Comparison of ENCODE assay signal across 15 mouse cellular contexts in the genomic region with DNA sequence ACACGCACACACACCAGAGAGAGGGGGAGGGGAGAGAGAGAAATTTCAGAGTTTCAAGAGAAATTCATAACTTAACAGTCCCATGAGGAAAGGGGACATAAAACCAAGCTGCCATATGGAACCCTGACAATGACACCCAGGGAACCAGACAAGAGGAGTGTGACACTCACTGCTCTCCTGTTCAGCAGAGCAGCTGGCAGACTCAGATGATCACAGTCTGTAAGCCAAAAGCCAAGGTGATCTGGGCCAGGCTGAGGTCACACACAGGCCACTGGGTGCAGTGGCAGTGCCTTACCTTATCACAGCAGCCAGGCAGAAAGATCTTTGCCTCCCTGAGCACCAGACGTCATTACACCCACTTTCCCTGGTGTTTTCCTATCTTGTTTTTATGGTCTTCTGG.
DNase-seq lines count a peak whose midpoint lies in the region; ATAC-seq lines count a peak whose summit lies in the region.
"Had no signal": no experiment of that assay in that cellular context is flagged by ENCODE, and none has a peak within 500 bp of the region (broad histone marks: within the 10 kb centered on the region; RNA-seq: fewer than 3 reads in every experiment).

No protein-coding gene starts in this region.

- no peak overlapping the region for H3K27ac ChIP-seq in intestine, embryonic 15.5 days
- H3K27ac ChIP-seq: embryonic facial prominence, embryonic 10.5 days; forebrain, embryonic 10.5 days; limb, embryonic 13.5 days; midbrain, embryonic 10.5 days had no signal

- no peaks in the 10 kb centered on the region for H3K9me3 ChIP-seq in intestine, embryonic 15.5 days
- H3K9me3 ChIP-seq: embryonic facial prominence, embryonic 10.5 days; forebrain, embryonic 10.5 days; limb, embryonic 13.5 days; midbrain, embryonic 10.5 days had no signal

- no peak overlapping the region for H3K9ac ChIP-seq in intestine, embryonic 15.5 days
- H3K9ac ChIP-seq: limb, embryonic 13.5 days had no signal

- H3K4me1 ChIP-seq in intestine, embryonic 15.5 days (replicated peaks): peaks cover 13% of the 10 kb centered on the region
- H3K4me1 ChIP-seq: embryonic facial prominence, embryonic 10.5 days; forebrain, embryonic 10.5 days; midbrain, embryonic 10.5 days had no signal

- no peak overlapping the region for H3K4me2 ChIP-seq in intestine, embryonic 15.5 days (replicated peaks)
- H3K4me2 ChIP-seq: limb, embryonic 13.5 days had no signal

- no peaks in the 10 kb centered on the region for H3K36me3 ChIP-seq in intestine, embryonic 15.5 days
- H3K36me3 ChIP-seq: embryonic facial prominence, embryonic 10.5 days; forebrain, embryonic 10.5 days; limb, embryonic 13.5 days; midbrain, embryonic 10.5 days had no signal

- ATAC-seq in intestine, embryonic 15.5 days: peak; percentile 34; the same call in 1 of the 2 replicates
- peak; percentile 99 for ATAC-seq in megakaryocyte-erythroid progenitor cell, adult 5-6 weeks (replicated peaks; ENCODE audit: low FRiP score, low TSS enrichment, poor library complexity, severe bottlenecking)

- DNase-seq in adrenal gland, postnatal 10 days: peak; percentile 32
- no peak for DNase-seq in adrenal gland, adult 18-20 months (ENCODE audit: low spot score in 2 of 2)
- DNase-seq in lung, postnatal 10 days: peak; percentile 34
- no peak for DNase-seq in lung, adult 18-20 months
- DNase-seq in frontal cortex, postnatal 25 days (ENCODE audit: low spot score in 2 of 2): no peak
- DNase-seq in cerebellum, postnatal 25 days: no peak
- DNase-seq: kidney, postnatal 4 days; retina, postnatal 1 day; thymus, adult 2 months had no signal

- H3K27me3 ChIP-seq in intestine, embryonic 15.5 days (replicated peaks): no peaks in the 10 kb centered on the region
- H3K27me3 ChIP-seq: limb, embryonic 13.5 days had no signal

- WGBS in intestine, embryonic 15.5 days: 77% methylated on average over 2 of the region's 2 CpGs

- no peak overlapping the region for H3K4me3 ChIP-seq in intestine, embryonic 15.5 days (replicated peaks)
- H3K4me3 ChIP-seq: embryonic facial prominence, embryonic 10.5 days; forebrain, embryonic 10.5 days; limb, embryonic 13.5 days; midbrain, embryonic 10.5 days had no signal

Comparison
In these comparisons a context has a peak if more than half of its experiments do, and no peak if none do; other contexts are left out.
1. DNase-seq: peak in adrenal gland, postnatal 10 days (single experiment) and lung, postnatal 10 days (single experiment); none in adrenal gland, adult 18-20 months (0 of 2), lung, adult 18-20 months (0 of 2), frontal cortex, postnatal 25 days (0 of 2) and cerebellum, postnatal 25 days (0 of 2).